Mouse (Mus musculus) macrophage (primary cell): ENCODE measurements around the gene Zfp711. TPM values are rescaled to one million over a fixed set of nuclear protein-coding genes. Genes with fewer than 3 reads are reported as not detected.

Experiments
- H3K27ac ChIP-seq: fragments of 350-480 bp; formaldehyde crosslinking; 2 replicates; pipeline ENCODE4 v1.9.0; 2021
- H3K36me3 ChIP-seq: fragments of 350-480 bp; formaldehyde crosslinking; 2 replicates; pipeline ENCODE4 v1.9.0; 2021; ENCODE audit errors: inconsistent target
- H3K4me3 ChIP-seq: fragments of 350-480 bp; formaldehyde crosslinking; 2 replicates; pipeline ENCODE4 v1.9.0; 2021; ENCODE audit errors: inconsistent target
- H3K79me2 ChIP-seq: fragments of 350-480 bp; formaldehyde crosslinking; 2 replicates; pipeline ENCODE4 v1.9.0; 2021; ENCODE audit errors: inconsistent target
- WGBS: methylation state at CpG from one replicate; pipeline ENCODE4 v1.1.7; 2026; ENCODE audit warnings: inconsistent platforms; ENCODE audit not compliant: missing documents; 5-methylcytosine and 5-hydroxymethylcytosine counted together
- polyA plus RNA-seq: library from polyadenylated mRNA; stranded (reverse); fragments of 250-400 nt; gene quantifications from 3 replicates; pipeline ENCODE4 v1.2.4, GENCODE M21; 2018; ENCODE audit warnings: inconsistent platforms
- total RNA-seq, 78 experiments: library from RNA; depleted of rRNA; stranded (reverse); fragments of 250-400 nt; gene quantifications; 1 replicate in 9 of 78; 2 replicates in 24 of 78; 3 replicates in 43 of 78; 4 replicates in 2 of 78; pipeline ENCODE4 v1.2.4; 2018; ENCODE audit warnings: inconsistent platforms in 56 of 78

Gene Zfp711
- not detected for total RNA-seq (2018; cell fraction: chromatin; rRNA removed)
- not detected for total RNA-seq (2018; cell fraction: cytosol; rRNA removed)
- not detected for total RNA-seq (2018; cell fraction: nucleus; rRNA removed)
- not detected in 3 replicates for polyA plus RNA-seq

GRCm38 (mm10) chrX:112600511-112601305 is at the start of gene Zfp711:
Gene Zfp711 (plus strand): TSS chrX:112600526.
- Histone ChIP-seq H3K27ac (no peak within 1 kb of the TSS), H3K79me2 (no peaks in the 10 kb centered on the region), H3K36me3 (no peaks in the 10 kb centered on the region), H3K4me3 (no peak within 1 kb of the TSS)
- 18% methylated on average over 68 of the region's 79 CpGs for WGBS

- Histone ChIP-seq H3K36me3 (no peaks in the 10 kb centered on the region), H3K4me3 (no peak overlapping the region), H3K27ac (no peak overlapping the region), H3K79me2 (no peaks in the 10 kb centered on the region)
- WGBS, result 94% methylated on average over 2 of the region's 2 CpGs
Measured at GRCm38 (mm10) chrX:112567716-112568115, 32.6 kb upstream of the Zfp711 start.

DNA sequence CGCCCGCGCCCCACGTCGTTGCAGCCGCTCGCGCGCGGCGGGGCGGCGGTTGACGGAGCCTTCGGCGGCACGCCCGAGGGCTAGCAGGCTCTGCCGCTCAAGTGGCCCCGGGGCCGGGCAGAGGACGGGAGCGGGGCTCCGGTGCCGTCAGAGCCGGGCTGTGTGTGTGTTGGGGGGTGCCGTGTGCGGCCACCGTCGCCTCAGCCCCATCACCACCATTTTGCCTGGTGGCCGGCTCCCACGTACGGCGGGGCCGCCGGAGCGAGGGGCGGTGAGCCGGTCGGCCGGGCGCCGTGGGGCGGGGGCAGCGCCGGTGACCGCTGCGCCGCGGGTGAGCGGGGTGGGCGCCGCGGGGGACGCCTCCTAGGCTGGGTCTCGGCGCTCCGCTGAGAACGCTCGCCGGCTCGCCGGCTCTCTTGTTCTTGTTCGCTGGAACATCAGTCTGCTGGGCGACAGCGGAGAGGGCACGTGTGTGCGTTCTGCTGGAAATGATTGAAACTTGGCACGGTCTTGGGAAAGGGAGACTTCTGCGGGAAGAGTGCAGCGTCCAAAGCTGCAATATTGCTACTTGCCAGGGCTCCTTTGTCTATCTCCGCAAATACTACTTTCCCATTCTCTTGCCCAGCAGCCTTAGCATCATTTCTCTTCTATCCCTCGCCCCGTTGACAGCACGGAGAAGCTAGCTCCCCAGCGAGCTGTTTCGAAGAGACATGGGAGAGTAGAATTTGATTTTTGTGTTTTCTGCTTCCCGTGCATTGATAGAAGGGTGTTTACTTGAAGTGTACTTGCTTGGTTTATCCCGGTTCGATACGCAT is 1.2 kb downstream of the Zfp711 start:
- Histone ChIP-seq H3K4me3 (no peak overlapping the region), H3K79me2 (no peaks in the 10 kb centered on the region), H3K27ac (no peak overlapping the region), H3K36me3 (no peaks in the 10 kb centered on the region)
- 25% methylated on average over 42 of the region's 81 CpGs for WGBS

DNA sequence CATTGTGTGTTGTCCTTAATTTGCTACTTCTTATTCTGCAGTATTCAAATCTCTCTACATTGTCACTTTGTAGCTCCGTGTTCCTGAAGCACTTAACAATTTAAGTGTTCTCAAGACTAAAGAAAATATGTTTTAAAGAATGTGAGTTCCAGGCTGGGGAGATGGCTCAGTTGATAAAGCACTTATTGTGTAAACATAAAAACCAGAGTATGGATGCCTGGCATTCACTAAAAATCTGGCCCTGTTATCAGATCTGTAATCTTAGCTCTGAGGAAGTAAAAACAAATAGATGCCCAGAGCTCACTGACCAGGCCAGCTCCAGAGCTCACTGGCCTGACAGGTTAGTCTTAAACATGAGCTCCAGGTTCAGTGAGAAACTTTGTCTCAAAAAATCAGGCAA is 75.2 kb downstream of the Zfp711 start:
- Histone ChIP-seq H3K79me2 (no peaks in the 10 kb centered on the region), H3K4me3 (no peak overlapping the region), H3K36me3 (no peaks in the 10 kb centered on the region), H3K27ac (no peak overlapping the region)
- 50% methylated on average over 1 of the region's 1 CpGs for WGBS

GRCm38 (mm10) chrX:112680605-112681004 is 80.3 kb downstream of the Zfp711 start:
- H3K36me3 ChIP-seq, result no peaks in the 10 kb centered on the region
- H3K4me3 ChIP-seq, result no peak overlapping the region
- H3K27ac ChIP-seq, result no peak overlapping the region
- no peaks in the 10 kb centered on the region for H3K79me2 ChIP-seq
- WGBS, result 52% methylated on average over 5 of the region's 5 CpGs

Other genes with a start within 250 kb of the Zfp711 start
- gene Satl1, start 193.7 kb upstream of the Zfp711 start, polyA plus RNA-seq, result not detected in 3 replicates
- not detected in 3 replicates for gene 2010106E10Rik, start 105.3 kb upstream of the Zfp711 start, polyA plus RNA-seq
- not detected in 3 replicates for gene Pof1b, start 98.1 kb downstream of the Zfp711 start, polyA plus RNA-seq